Mouse (Mus musculus) testis, postnatal 10 days (tissue): ENCODE measurements around the gene Gtf2h4.

Source experiments
- DNase-seq: peaks from one replicate; pipeline ENCODE4 v3.0.0; 2021; ENCODE audit warnings: low spot score

The Gtf2h4 gene

GRCm38 (mm10) chr17:35673416-35674035, at the start of gene Gtf2h4:
Gene Gtf2h4 (minus strand): TSS chr17:35673739.
- DNase-seq, result peak; percentile 87

GRCm38 (mm10) chr17:35721676-35722075, 48.1 kb upstream of the Gtf2h4 start:
- DNase-seq, result no peak

- DNase-seq, result peak; percentile 66
These were observed 46.8 kb upstream of the Gtf2h4 start for GRCm38 (mm10) chr17:35720340-35720727.

- DNase-seq, result no peak
These were observed 46.2 kb upstream of the Gtf2h4 start for GRCm38 (mm10) chr17:35719616-35720339.

GRCm38 (mm10) chr17:35717080-35717479, 43.5 kb upstream of the Gtf2h4 start:
- DNase-seq, result no peak

- no peak for DNase-seq
These were observed 42.6 kb upstream of the Gtf2h4 start for GRCm38 (mm10) chr17:35716114-35716513.

- no peak for DNase-seq
These were observed 37.3 kb upstream of the Gtf2h4 start for GRCm38 (mm10) chr17:35710705-35711347.

GRCm38 (mm10) chr17:35708611-35709010, 35.1 kb upstream of the Gtf2h4 start:
- no peak for DNase-seq

GRCm38 (mm10) chr17:35707929-35708328, 34.4 kb upstream of the Gtf2h4 start:
- DNase-seq, result no peak

- DNase-seq, result peak; percentile 80
These were observed 32.3 kb upstream of the Gtf2h4 start for GRCm38 (mm10) chr17:35705836-35706235.

- peak; percentile 66 for DNase-seq
These were observed 31.3 kb upstream of the Gtf2h4 start, which contains the start of gene Ddr1 for GRCm38 (mm10) chr17:35704621-35705464. Gene Ddr1 (minus strand): TSS chr17:35704621.

- DNase-seq, result no peak
These were observed 30.3 kb upstream of the Gtf2h4 start for GRCm38 (mm10) chr17:35703751-35704271.

GRCm38 (mm10) chr17:35703065-35703464, 29.5 kb upstream of the Gtf2h4 start:
- no peak for DNase-seq

GRCm38 (mm10) chr17:35702605-35703004, 29.1 kb upstream of the Gtf2h4 start:
- no peak for DNase-seq

GRCm38 (mm10) chr17:35701978-35702461, 28.5 kb upstream of the Gtf2h4 start:
- DNase-seq, result peak; percentile 68

- no peak for DNase-seq
These were observed 27.9 kb upstream of the Gtf2h4 start for GRCm38 (mm10) chr17:35701203-35701977.

GRCm38 (mm10) chr17:35700371-35700961, 26.9 kb upstream of the Gtf2h4 start:
- DNase-seq, result peak; percentile 93

GRCm38 (mm10) chr17:35699919-35700318, 26.4 kb upstream of the Gtf2h4 start:
- DNase-seq, result peak; percentile 84

- DNase-seq, result no peak
These were observed 25.0 kb upstream of the Gtf2h4 start for GRCm38 (mm10) chr17:35698501-35698883.

GRCm38 (mm10) chr17:35697759-35698500, 24.4 kb upstream of the Gtf2h4 start:
- DNase-seq, result peak; percentile 77
